Mouse (Mus musculus): Measurements from ENCODE around the gene Atp5d. TPM values are rescaled to one million over a fixed set of nuclear protein-coding genes. Genes with fewer than 3 reads are reported as not detected.

Atp5d gene
- total RNA-seq, 2 experiments from 2014 or later = 356 to 366 TPM

GRCm38 (mm10) chr10:80120146-80120545 lies 18.3 kb upstream of the Atp5d start:
- no peak for DNase-seq (ENCODE audit: extremely low spot score in 1 of 2, low spot score in 2 of 2)
- no peak overlapping the region for H3K4me3 ChIP-seq
- TF ChIP-seq CTCF (IDR thresholded peaks at IDR 0.05) = no peak
- no peak overlapping the region for H3K27ac ChIP-seq
- intact Hi-C loops (cut with DNase I) = no loop called here

- intact Hi-C loops (cut with DNase I) = no loop called here
- Histone ChIP-seq H3K27ac (no peak overlapping the region), H3K4me3 (no peak overlapping the region)
- no peak for DNase-seq (ENCODE audit: extremely low spot score in 1 of 2, low spot score in 2 of 2)
- TF ChIP-seq CTCF (IDR thresholded peaks at IDR 0.05) = no peak
These were observed 16.8 kb upstream of the Atp5d start for GRCm38 (mm10) chr10:80121639-80122038.

GRCm38 (mm10) chr10:80123932-80124562 lies 14.4 kb upstream of the Atp5d start:
- TF ChIP-seq CTCF (IDR thresholded peaks at IDR 0.05) = no peak
- intact Hi-C loops (cut with DNase I) = no loop called here
- Histone ChIP-seq H3K4me3 (no peak overlapping the region), H3K27ac (no peak overlapping the region)
- DNase-seq (ENCODE audit: extremely low spot score in 1 of 2, low spot score in 2 of 2) = no peak

- DNase-seq (ENCODE audit: extremely low spot score in 1 of 2, low spot score in 2 of 2) = no peak
- Histone ChIP-seq H3K4me3 (no peak overlapping the region), H3K27ac (no peak overlapping the region; the same call in 1 of the 2 replicates)
- intact Hi-C loops (cut with DNase I) = no loop called here
- no peak for TF ChIP-seq CTCF (IDR thresholded peaks at IDR 0.05)
These were observed 10.5 kb upstream of the Atp5d start for GRCm38 (mm10) chr10:80127920-80128319.

GRCm38 (mm10) chr10:80129846-80130245 lies 8.6 kb upstream of the Atp5d start:
- intact Hi-C loops (cut with DNase I) = no loop called here
- peak in 1 of 2 experiments; percentile 45 for DNase-seq (ENCODE audit: extremely low spot score in 1 of 2, low spot score in 2 of 2)
- no peak overlapping the region for H3K4me3 ChIP-seq
- H3K27ac ChIP-seq = no peak overlapping the region; the same call in 1 of the 2 replicates
- no peak for TF ChIP-seq CTCF (IDR thresholded peaks at IDR 0.05)

GRCm38 (mm10) chr10:80130403-80131031 lies 7.9 kb upstream of the Atp5d start:
- H3K27ac ChIP-seq = no peak overlapping the region
- DNase-seq (ENCODE audit: extremely low spot score in 1 of 2, low spot score in 2 of 2) = no peak
- H3K4me3 ChIP-seq = no peak overlapping the region
- intact Hi-C loops (cut with DNase I) = no loop called here
- TF ChIP-seq CTCF (IDR thresholded peaks at IDR 0.05) = no peak

GRCm38 (mm10) chr10:80131316-80131951 lies 7.0 kb upstream of the Atp5d start:
- DNase-seq (ENCODE audit: extremely low spot score in 1 of 2, low spot score in 2 of 2) = peak; percentile 60 to 65
- H3K4me3 ChIP-seq = no peak overlapping the region
- H3K27ac ChIP-seq = peak overlapping the region; percentile 42
- intact Hi-C loops (cut with DNase I) = no loop called here
- TF ChIP-seq CTCF (IDR thresholded peaks at IDR 0.05) = no peak

GRCm38 (mm10) chr10:80131952-80132350 lies 6.5 kb upstream of the Atp5d start:
- TF ChIP-seq CTCF (IDR thresholded peaks at IDR 0.05) = no peak
- intact Hi-C loops (cut with DNase I) = no loop called here
- no peak overlapping the region for H3K4me3 ChIP-seq
- H3K27ac ChIP-seq = peak overlapping the region; percentile 42
- peak in 1 of 2 experiments; percentile 55 for DNase-seq (ENCODE audit: extremely low spot score in 1 of 2, low spot score in 2 of 2)

- intact Hi-C loops (cut with DNase I) = no loop called here
- no peak; the same call in 1 of the 2 replicates for TF ChIP-seq CTCF (IDR thresholded peaks at IDR 0.05)
- no peak for DNase-seq (ENCODE audit: extremely low spot score in 1 of 2, low spot score in 2 of 2)
- Histone ChIP-seq H3K27ac (peak overlapping the region; percentile 44), H3K4me3 (no peak overlapping the region)
These were observed 5.1 kb upstream of the Atp5d start for GRCm38 (mm10) chr10:80133226-80133849.

- no peak overlapping the region for H3K27ac ChIP-seq
- intact Hi-C loops (cut with DNase I) = no loop called here
- no peak overlapping the region for H3K4me3 ChIP-seq
- TF ChIP-seq CTCF (IDR thresholded peaks at IDR 0.05) = no peak
- no peak for DNase-seq (ENCODE audit: extremely low spot score in 1 of 2, low spot score in 2 of 2)
These were observed 4.0 kb upstream of the Atp5d start for GRCm38 (mm10) chr10:80134421-80134820.

- no peak for DNase-seq (ENCODE audit: extremely low spot score in 1 of 2, low spot score in 2 of 2)
- intact Hi-C loops (cut with DNase I) = no loop called here
- no peak for TF ChIP-seq CTCF (IDR thresholded peaks at IDR 0.05)
- H3K4me3 ChIP-seq = no peak overlapping the region
- H3K27ac ChIP-seq = no peak overlapping the region
These were observed 3.3 kb upstream of the Atp5d start for GRCm38 (mm10) chr10:80135161-80135560.

GRCm38 (mm10) chr10:80135641-80136040 lies 2.8 kb upstream of the Atp5d start:
- Histone ChIP-seq H3K27ac (no peak overlapping the region), H3K4me3 (no peak overlapping the region)
- TF ChIP-seq CTCF (IDR thresholded peaks at IDR 0.05) = no peak
- DNase-seq (ENCODE audit: extremely low spot score in 1 of 2, low spot score in 2 of 2) = no peak
- intact Hi-C loops (cut with DNase I) = no loop called here
